Mouse (Mus musculus): ENCODE data around the gene Il11ra1. TPM values are rescaled to one million over a fixed set of nuclear protein-coding genes. Genes with fewer than 3 reads are reported as not detected.
"Not testable (repeated sequence)": the region's sequence is repeated elsewhere in the genome, so short reads cannot be mapped to it uniquely, and the experiment has no call there.

Il11ra1 gene
- total RNA-seq (2021): 100 to 1,000 TPM in 1 of 2 experiments, 10 to 100 TPM in 1; 85.8 to 111 TPM
- long read RNA-seq, experiment 1, transcript Il11ra1-201 (13 exons, 2,009 nt): major isoform, 93 of 142 reads
- long read RNA-seq, experiment 1, transcript Il11ra1-204 (13 exons, 1,768 nt): minor isoform, 22 of 142 reads
- long read RNA-seq, experiment 1, partial matches to known transcripts: 14 of 142 reads
- long read RNA-seq, experiment 1, other reads (novel, unspliced or antisense): 13 of 142 reads
- long read RNA-seq, experiment 2, transcript Il11ra1-201 (13 exons, 2,009 nt): major isoform, 134 of 208 reads
- long read RNA-seq, experiment 2, transcript Il11ra1-204 (13 exons, 1,768 nt): minor isoform, 35 of 208 reads
- long read RNA-seq, experiment 2, partial matches to known transcripts: 13 of 208 reads
- long read RNA-seq, experiment 2, other reads (novel, unspliced or antisense): 24 of 208 reads

DNA sequence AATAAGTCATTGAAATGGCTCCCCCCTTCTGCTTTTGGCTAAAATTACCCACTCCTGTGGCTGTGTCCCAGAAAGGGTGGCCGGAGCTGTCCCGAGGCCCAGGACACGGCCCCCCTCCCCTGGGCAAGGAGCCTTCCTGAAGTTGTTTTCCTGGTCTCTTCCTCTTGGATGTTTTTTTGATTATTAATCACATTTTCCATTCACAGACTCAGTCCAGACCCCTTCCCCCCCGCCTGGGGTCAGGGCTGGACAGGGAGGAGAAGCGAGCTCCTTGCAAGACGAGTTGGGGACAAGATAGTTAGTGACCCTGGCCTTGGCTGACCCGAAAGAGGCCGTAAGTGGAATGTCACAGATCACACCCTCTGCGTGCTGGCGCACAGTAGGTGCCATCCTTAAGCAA lies at the start of gene Il11ra1:
Il11ra1 (plus strand) TSS at position 207 of the 400 bp plus-strand sequence.
- not testable (repeated sequence) for DNase-seq (ENCODE audit: low spot score in 2 of 2)

DNA sequence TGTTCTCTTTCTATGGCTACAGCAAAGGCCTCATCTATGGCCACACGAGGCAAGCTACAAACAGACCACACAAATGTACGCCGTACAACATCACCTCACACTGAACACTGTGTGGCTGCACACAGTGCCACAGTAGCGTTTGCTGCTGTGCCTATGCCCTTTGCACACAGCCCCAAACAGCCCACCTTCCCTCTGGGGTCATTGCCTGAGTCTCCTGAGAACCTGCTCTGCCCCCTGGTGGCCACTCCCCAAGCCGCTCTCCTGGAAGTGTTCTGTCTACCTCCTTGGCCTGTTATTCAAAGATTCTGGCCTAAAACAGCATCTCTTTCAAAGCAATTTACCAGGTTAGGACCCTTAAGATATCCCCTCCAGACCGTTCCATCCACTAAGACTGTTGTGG lies 46.5 kb upstream of the Il11ra1 start:
- DNase-seq (ENCODE audit: low spot score in 2 of 2): peak; percentile 62 to 79

GRCm38 (mm10) chr4:41653730-41654129 lies 46.1 kb upstream of the Il11ra1 start:
- DNase-seq (ENCODE audit: low spot score in 2 of 2): no peak

GRCm38 (mm10) chr4:41654217-41654616 lies 45.6 kb upstream of the Il11ra1 start:
- DNase-seq (ENCODE audit: low spot score in 2 of 2): peak in 1 of 2 experiments; percentile 78

- DNase-seq (ENCODE audit: low spot score in 2 of 2): no peak
Measured at GRCm38 (mm10) chr4:41655525-41655924, 44.3 kb upstream of the Il11ra1 start.

DNA sequence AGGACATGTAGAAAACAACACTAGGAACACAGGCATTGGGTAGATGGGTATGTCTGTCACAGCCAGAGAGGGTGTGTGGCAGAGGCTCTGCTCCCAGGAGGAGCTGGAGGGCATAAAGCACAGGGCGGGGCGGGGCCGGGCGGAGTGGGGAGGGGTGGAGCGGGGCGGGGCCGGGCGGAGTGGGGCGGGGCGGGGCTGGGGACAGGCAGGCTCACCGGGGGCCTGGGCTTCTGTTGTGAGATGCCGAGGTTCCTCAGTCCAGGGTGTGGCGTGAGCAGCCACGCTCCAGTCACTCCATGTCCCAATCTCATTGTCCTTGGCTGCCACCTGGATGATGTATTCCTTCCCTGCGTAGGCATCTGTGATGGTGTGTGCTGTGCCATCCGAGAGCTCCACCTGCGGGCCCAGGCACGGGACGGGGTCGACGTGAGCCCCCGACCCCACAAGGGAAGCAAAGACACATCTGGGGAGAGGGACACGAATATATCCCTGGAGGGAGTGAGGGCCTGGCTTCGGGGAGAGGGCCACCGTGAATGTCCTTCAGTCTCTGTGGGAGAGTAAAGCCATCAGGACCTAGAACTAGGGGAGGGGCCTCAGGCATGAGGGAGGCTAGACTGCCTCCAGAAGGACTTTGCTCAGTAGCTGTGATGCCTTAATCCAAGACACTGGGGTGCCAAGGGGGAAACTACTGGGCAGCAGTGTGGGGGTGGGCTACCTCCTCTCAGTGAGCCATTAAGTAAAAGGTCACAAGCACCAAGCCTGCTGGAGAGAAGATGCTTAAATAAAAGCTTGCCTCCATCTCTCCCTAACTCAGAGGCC lies 41.0 kb upstream of the Il11ra1 start:
- no peak for DNase-seq (ENCODE audit: low spot score in 2 of 2)

- no peak for DNase-seq (ENCODE audit: low spot score in 2 of 2)
Measured at GRCm38 (mm10) chr4:41659556-41659955, 40.2 kb upstream of the Il11ra1 start.

- no peak for DNase-seq (ENCODE audit: low spot score in 2 of 2)
Measured at GRCm38 (mm10) chr4:41660851-41661430, 38.8 kb upstream of the Il11ra1 start.

GRCm38 (mm10) chr4:41662723-41663122 lies 37.1 kb upstream of the Il11ra1 start:
- DNase-seq (ENCODE audit: low spot score in 2 of 2): no peak

GRCm38 (mm10) chr4:41663614-41664013 lies 36.2 kb upstream of the Il11ra1 start:
- DNase-seq (ENCODE audit: low spot score in 2 of 2): no peak

- DNase-seq (ENCODE audit: low spot score in 2 of 2): no peak
Measured at GRCm38 (mm10) chr4:41664533-41664932, 35.3 kb upstream of the Il11ra1 start.

- DNase-seq (ENCODE audit: low spot score in 2 of 2): no peak
Measured at GRCm38 (mm10) chr4:41665009-41665675, 34.6 kb upstream of the Il11ra1 start.

DNA sequence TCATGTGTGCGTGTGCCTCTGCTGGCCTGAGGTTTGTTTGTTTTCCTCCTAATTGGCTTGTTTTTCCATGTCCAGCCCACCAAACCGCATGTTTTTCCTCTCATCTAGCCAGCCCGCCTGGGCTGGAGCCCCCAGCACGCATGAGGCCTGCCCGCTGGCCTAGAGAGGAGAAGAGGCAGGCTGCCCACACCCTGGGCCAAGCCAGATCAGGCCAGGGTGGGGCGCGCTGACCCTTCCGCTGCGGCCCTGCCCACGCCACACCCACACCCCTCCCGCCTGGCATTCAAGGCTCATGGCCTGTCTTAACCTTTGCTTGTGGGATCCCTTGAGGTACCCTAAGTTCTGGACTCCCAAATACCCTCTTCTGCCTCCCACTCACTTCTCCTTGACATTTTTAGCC lies 33.1 kb upstream of the Il11ra1 start:
- DNase-seq (ENCODE audit: low spot score in 2 of 2): no peak

DNA sequence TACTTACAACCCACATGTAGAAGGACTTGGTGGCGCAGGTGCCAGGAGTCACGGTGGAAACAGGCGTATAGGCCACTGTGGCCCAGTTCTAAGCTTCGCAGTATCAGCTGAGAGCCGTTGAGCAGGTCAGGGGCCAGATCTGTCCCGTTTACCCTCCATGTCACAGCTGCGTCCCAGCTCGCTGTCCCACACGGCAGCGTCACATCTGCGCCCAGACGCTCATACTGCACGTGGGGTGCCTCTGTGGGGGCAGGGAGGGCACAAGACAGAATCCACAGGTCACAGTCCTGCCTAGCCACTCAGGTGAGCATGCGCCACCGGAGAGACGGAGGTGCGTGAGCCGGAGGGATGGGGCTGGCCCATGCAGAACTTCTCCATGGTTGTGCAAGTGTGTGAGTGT lies 29.0 kb upstream of the Il11ra1 start:
- no peak for DNase-seq (ENCODE audit: low spot score in 2 of 2)

DNA sequence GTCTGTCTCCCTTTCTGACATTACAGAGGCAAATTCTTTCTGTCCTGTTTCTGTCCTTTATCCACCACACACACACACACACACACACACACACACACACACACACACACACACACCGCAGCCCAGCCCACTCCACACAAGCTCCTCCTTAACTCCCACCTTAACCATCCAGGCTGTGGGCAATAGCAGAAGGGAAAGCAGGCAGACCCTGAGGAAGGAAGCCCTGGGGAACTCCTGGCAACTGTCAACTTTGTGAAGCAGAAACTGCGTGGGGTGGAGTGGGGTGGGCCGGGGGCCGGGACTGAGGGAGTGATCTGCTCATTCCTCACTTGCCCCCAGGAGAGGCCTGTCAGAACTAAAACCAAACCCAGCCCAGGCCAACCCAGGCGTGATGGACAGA lies 28.3 kb upstream of the Il11ra1 start:
- no peak for DNase-seq (ENCODE audit: low spot score in 2 of 2)

DNA sequence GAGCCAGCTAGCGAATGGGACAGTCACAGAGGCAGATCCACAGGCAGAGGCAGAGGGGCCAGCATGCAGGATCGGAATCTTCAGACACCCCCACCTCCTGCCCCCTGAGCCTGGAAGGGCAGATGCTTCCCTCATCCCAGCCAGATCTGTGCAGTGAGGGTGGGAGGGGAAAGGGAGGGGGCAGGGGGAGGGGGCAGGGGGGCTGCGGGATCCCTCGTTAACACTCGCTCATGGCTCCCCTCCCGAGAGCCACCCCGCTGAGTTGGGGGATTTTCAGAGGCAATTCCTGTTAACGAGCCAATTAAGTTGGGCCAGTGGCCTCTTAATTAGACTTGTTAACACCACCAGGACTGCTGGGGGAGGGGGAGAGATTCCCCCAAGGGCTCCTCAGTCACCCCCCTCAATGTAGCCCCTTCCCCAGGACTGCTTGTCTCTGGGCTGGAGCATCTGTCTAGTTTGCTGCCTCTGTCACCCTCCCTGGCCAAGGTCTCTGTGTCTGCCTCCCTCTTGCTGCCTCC lies 27.8 kb upstream of the Il11ra1 start:
- DNase-seq (ENCODE audit: low spot score in 2 of 2): no peak

- DNase-seq (ENCODE audit: low spot score in 2 of 2): peak in 1 of 2 experiments; percentile 65
Measured at GRCm38 (mm10) chr4:41672522-41672963, 27.2 kb upstream of the Il11ra1 start.

GRCm38 (mm10) chr4:41673186-41673585 lies 26.6 kb upstream of the Il11ra1 start:
- DNase-seq (ENCODE audit: low spot score in 2 of 2): no peak

- DNase-seq (ENCODE audit: low spot score in 2 of 2): no peak
Measured at GRCm38 (mm10) chr4:41676248-41677005, 23.4 kb upstream of the Il11ra1 start.

DNA sequence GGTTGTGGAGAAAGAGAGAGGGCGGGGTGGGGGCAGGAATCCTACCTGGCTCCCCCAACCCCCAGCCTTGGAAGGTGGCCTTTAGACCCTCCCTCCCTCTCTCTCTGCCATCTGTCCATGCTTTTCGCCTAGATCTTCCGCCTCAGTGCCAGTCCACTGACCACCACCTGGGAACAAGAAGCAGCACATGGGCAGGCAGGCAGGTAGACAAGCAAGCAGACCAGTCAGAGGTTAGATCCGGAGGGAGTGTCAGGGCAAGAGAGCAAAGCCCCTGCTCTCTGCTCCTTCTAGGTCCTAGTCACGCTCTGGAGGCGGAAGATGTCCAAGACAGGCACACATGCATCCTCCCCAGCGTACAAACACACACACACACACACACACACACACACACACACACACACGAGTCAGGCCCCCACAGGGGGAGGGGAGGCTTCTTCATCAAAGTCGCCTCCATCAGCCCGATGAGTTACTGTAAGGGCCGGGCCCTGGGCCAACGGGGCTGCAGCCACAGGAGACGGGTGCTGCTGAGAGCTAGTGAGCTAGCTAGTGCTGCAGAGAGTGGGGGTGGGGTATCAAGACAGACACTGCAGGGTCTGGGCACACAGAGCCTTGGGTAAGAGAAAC lies 22.7 kb upstream of the Il11ra1 start:
- peak in 1 of 2 experiments; percentile 70 for DNase-seq (ENCODE audit: low spot score in 2 of 2)

Measured in gastrocnemius, postnatal 4 days (tissue).